Mouse (Mus musculus) retina, postnatal 7 days (tissue): ENCODE results near the gene Pou2f2.
"Not testable (repeated sequence)": the region's sequence is repeated elsewhere in the genome, so short reads cannot be mapped to it uniquely, and the experiment has no call there.

ENCODE experiments used
- DNase-seq: peaks from one replicate; pipeline ENCODE4 v3.0.0-alpha.2; 2012; ENCODE audit warnings: low read depth, low spot score

The Pou2f2 gene

GRCm38 (mm10) chr7:25067909-25068656, 111.4 kb downstream of the Pou2f2 start:
- no peak for DNase-seq

- no peak for DNase-seq
Measured at GRCm38 (mm10) chr7:25067338-25067737, 112.2 kb downstream of the Pou2f2 start.

DNA sequence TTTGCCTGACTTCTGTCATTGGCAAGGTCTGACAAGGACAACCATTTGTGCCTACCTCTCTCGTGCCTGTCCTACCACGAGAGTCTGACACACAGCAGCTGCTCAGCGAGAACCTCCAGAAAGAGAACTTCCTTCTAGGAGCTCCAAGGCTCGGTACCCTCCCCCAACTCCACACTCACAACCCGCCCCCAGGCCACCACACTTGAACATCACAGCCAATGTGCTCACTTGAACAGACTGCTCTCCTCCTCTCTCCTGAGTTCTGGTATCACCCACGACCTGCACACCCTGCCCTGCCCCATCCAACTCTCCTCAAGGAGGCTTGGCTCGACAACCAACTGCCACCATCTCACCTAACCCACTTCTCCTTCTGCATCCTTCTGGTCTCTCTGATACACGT, 115.6 kb downstream of the Pou2f2 start:
- DNase-seq, result no peak

- no peak for DNase-seq
Measured at GRCm38 (mm10) chr7:25063346-25063745, 116.2 kb downstream of the Pou2f2 start.

DNA sequence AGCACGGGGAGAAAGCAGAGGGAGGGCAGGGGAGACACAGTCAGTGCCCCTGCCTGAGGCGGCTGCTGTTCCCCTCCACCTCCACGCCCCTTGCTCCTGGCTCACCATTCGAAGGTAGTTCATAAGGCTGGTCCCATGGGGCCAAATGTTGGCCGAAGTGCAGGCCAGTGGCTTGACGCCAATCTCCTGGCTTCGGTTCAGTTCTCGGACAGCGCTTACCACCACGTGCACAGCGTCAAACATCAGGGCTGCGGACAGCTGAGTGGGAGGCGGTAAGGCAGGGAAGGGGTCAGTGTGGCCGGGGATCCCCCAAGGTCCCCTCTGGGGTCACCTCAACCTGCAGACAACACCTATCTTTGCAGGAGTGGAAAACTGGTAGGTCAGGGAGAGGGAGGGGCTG, 120.7 kb downstream of the Pou2f2 start:
- DNase-seq, result no peak

- no peak for DNase-seq
Measured at GRCm38 (mm10) chr7:25058394-25058793, 121.1 kb downstream of the Pou2f2 start.

GRCm38 (mm10) chr7:25057888-25058287, 121.6 kb downstream of the Pou2f2 start:
- no peak for DNase-seq

- no peak for DNase-seq
Measured at GRCm38 (mm10) chr7:25056951-25057350, 122.6 kb downstream of the Pou2f2 start.

DNA sequence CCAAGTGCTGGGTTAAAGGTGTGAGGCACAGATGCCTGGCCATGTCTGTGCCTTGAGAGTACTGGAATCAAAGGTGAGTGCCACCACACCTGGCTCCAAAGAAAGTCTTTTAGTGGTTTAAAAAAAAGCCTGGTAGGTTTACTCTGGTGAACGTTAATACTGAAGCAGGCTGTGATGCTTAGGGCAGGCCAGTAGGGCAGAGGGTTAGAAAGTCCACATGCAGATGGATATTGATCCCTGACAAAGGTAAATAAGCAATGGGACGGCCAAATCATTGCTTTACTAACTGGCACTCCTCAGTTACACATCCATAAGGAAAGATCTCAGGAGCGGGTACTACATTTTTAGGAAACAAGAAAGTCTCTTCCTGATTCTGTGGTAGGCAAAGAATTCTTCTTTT, 126.9 kb downstream of the Pou2f2 start:
- no peak for DNase-seq

- DNase-seq, result no peak
Measured at GRCm38 (mm10) chr7:25049295-25049930, 130.1 kb downstream of the Pou2f2 start.

- no peak for DNase-seq
Measured at GRCm38 (mm10) chr7:25047363-25047762, 132.2 kb downstream of the Pou2f2 start.

GRCm38 (mm10) chr7:25044599-25044998, 134.9 kb downstream of the Pou2f2 start:
- DNase-seq, result not testable (repeated sequence)

DNA sequence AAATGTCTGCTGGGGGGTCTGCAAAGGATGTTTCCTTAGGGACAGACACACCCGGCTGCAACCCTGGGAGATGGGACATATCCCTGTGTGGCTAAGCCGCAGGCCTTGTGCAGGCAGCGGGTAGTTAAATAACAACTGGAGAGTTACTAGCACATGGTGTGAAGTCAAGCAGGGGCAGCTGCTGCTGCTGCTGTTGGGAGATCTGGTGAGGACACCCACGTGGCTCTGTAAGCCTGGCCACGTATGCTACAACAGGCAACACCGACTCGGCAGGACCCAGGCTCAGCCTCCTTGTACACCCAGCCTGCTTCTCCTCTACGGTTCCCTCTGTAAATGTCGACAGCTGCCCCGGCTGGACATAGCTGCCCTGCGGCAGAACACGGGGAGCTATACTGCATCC, 137.6 kb downstream of the Pou2f2 start:
- no peak for DNase-seq
